24 mouse cellular contexts compared by ENCODE assay signal in genomic region chr10:108532283-108532682, GRCm38 (mm10).
DNase-seq lines count a peak whose midpoint lies in the region; ATAC-seq and TF ChIP-seq lines count a peak whose summit lies in the region.
"Had no signal": no experiment of that assay in that cellular context is flagged by ENCODE, and none has a peak within 500 bp of the region (broad histone marks: within the 10 kb centered on the region; RNA-seq: fewer than 3 reads in every experiment).

No protein-coding gene starts in this region.

- 64% methylated on average over 9 of the region's 9 CpGs for WGBS in kidney, embryonic 14.5 days
- WGBS in kidney, adult 2 months, result 63% methylated on average over 9 of the region's 9 CpGs
- 46% methylated on average over 9 of the region's 9 CpGs for WGBS in lung, embryonic 16.5 days

- H3K27ac ChIP-seq in kidney, embryonic 14.5 days (ENCODE audit: low read depth, low read length), result no peak overlapping the region
- no peak overlapping the region for H3K27ac ChIP-seq in kidney, adult 2 months (ENCODE audit: insufficient read depth, low read depth, low read length)
- H3K27ac ChIP-seq in lung, embryonic 16.5 days (ENCODE audit: low read length), result 0 out of 2 replicates have a peak overlapping the region, but pooled peaks have one; percentile 11
- peak overlapping the region; percentile 41; the same call in 1 of the 2 replicates for H3K27ac ChIP-seq in embryonic fibroblast, embryonic 13.5 days (ENCODE audit: insufficient read depth, low read length)
- H3K27ac ChIP-seq: hindbrain, embryonic 12.5 days; intestine, embryonic 15.5 days; midbrain, embryonic 15.5 days; neural tube, embryonic 12.5 days; stomach, embryonic 15.5 days had no signal

- DNase-seq in gastrocnemius, adult 18-20 months (ENCODE audit: low spot score), result peak; percentile 12
- DNase-seq in gastrocnemius, postnatal 14 days, result no peak
- DNase-seq in kidney, adult 2 months, result no peak
- DNase-seq in lung, postnatal 14 days, result no peak
- DNase-seq in thymus, postnatal 4 days, result no peak
- DNase-seq: adrenal gland, postnatal 14 days; cerebellum, adult 8-10 months; cerebellum, postnatal 36 days; gastrocnemius, postnatal 10 days; heart, adult 11 months; heart, postnatal 10 days; thymus, postnatal 25 days had no signal

- no peak overlapping the region for H3K9ac ChIP-seq in kidney, embryonic 14.5 days (ENCODE audit: low read depth, low read length)
- H3K9ac ChIP-seq in lung, embryonic 16.5 days (ENCODE audit: low read length), result no peak overlapping the region
- H3K9ac ChIP-seq: heart, embryonic 12.5 days; hindbrain, embryonic 12.5 days; intestine, embryonic 15.5 days; midbrain, embryonic 15.5 days; neural tube, embryonic 12.5 days; stomach, embryonic 15.5 days had no signal

- intact Hi-C loops in gastrocnemius, postnatal 14 days (cut with DNase I; ENCODE audit: low total_unique reads), result no loop called here

- H3K4me3 ChIP-seq in kidney, embryonic 14.5 days (ENCODE audit: low read length), result no peak overlapping the region
- H3K4me3 ChIP-seq in kidney, adult 2 months (ENCODE audit: insufficient read depth, low read depth, low read length), result no peak overlapping the region
- H3K4me3 ChIP-seq in lung, embryonic 16.5 days (ENCODE audit: low read length), result no peak overlapping the region
- H3K4me3 ChIP-seq in embryonic fibroblast, embryonic 13.5 days (ENCODE audit: insufficient read depth, low read length), result no peak overlapping the region
- H3K4me3 ChIP-seq: forebrain, embryonic 10.5 days; heart, embryonic 12.5 days; hindbrain, embryonic 12.5 days; intestine, embryonic 15.5 days; megakaryocyte, embryonic 14.5 days; midbrain, embryonic 15.5 days; neural tube, embryonic 12.5 days; stomach, embryonic 15.5 days had no signal

- no peaks in the 10 kb centered on the region for H3K27me3 ChIP-seq in kidney, embryonic 14.5 days (ENCODE audit: control insufficient read depth, insufficient read depth, low read length)
- H3K27me3 ChIP-seq in kidney, adult 2 months (replicated peaks; ENCODE audit: control insufficient read depth, insufficient read depth, low read length), result no peaks in the 10 kb centered on the region
- H3K27me3 ChIP-seq in lung, embryonic 16.5 days (ENCODE audit: control insufficient read depth, insufficient read depth, low read depth, low read length), result no peaks in the 10 kb centered on the region
- H3K27me3 ChIP-seq: heart, embryonic 12.5 days; hindbrain, embryonic 12.5 days; intestine, embryonic 15.5 days; megakaryocyte, embryonic 14.5 days; midbrain, embryonic 15.5 days; neural tube, embryonic 12.5 days; stomach, embryonic 15.5 days had no signal

- H3K4me2 ChIP-seq in kidney, embryonic 14.5 days (replicated peaks; ENCODE audit: low read depth, low read length), result no peak overlapping the region
- no peak overlapping the region for H3K4me2 ChIP-seq in lung, embryonic 16.5 days (ENCODE audit: low read depth, low read length)
- H3K4me2 ChIP-seq: heart, embryonic 12.5 days; hindbrain, embryonic 12.5 days; intestine, embryonic 15.5 days; midbrain, embryonic 15.5 days; neural tube, embryonic 12.5 days; stomach, embryonic 15.5 days had no signal

- H3K9me3 ChIP-seq in kidney, embryonic 14.5 days (ENCODE audit: control insufficient read depth, low read length), result no peaks in the 10 kb centered on the region
- no peaks in the 10 kb centered on the region for H3K9me3 ChIP-seq in lung, embryonic 16.5 days (ENCODE audit: control insufficient read depth, low read length)
- H3K9me3 ChIP-seq: forebrain, embryonic 10.5 days; heart, embryonic 12.5 days; hindbrain, embryonic 12.5 days; intestine, embryonic 15.5 days; midbrain, embryonic 15.5 days; neural tube, embryonic 12.5 days; stomach, embryonic 15.5 days had no signal

- TF ChIP-seq CTCF in kidney, adult 2 months (conservative IDR thresholded peaks at IDR 0.05; ENCODE audit: insufficient read depth, insufficient read length, low read depth, low read length), result no peak
- TF ChIP-seq CTCF in embryonic fibroblast, embryonic 13.5 days (IDR thresholded peaks at IDR 0.05; ENCODE audit: borderline replicate concordance, insufficient read depth, low read length), result no peak

- H3K36me3 ChIP-seq in kidney, embryonic 14.5 days (ENCODE audit: control insufficient read depth, insufficient read depth, low read length), result no peaks in the 10 kb centered on the region
- H3K36me3 ChIP-seq in kidney, adult 2 months (ENCODE audit: control insufficient read depth, insufficient read depth, low read length), result no peaks in the 10 kb centered on the region
- H3K36me3 ChIP-seq in lung, embryonic 16.5 days (ENCODE audit: control insufficient read depth, insufficient read depth, low read length), result no peaks in the 10 kb centered on the region
- H3K36me3 ChIP-seq: forebrain, embryonic 10.5 days; heart, embryonic 12.5 days; hindbrain, embryonic 12.5 days; intestine, embryonic 15.5 days; midbrain, embryonic 15.5 days; neural tube, embryonic 12.5 days; stomach, embryonic 15.5 days had no signal

- ATAC-seq in kidney, embryonic 14.5 days (ENCODE audit: low FRiP score, low TSS enrichment), result 0 out of 2 replicates have a peak, but pooled peaks have one; percentile 37
- 0 out of 2 replicates have a peak, but pooled peaks have one; percentile 24 for ATAC-seq in lung, embryonic 16.5 days (ENCODE audit: low read depth)
- ATAC-seq: CD4-positive, CD25-positive, alpha-beta regulatory T cell, adult 4 months; midbrain, embryonic 15.5 days had no signal

- H3K4me1 ChIP-seq in kidney, embryonic 14.5 days (ENCODE audit: control insufficient read depth, insufficient read depth, low read length), result no peaks in the 10 kb centered on the region
- peaks cover 4% of the 10 kb centered on the region for H3K4me1 ChIP-seq in kidney, adult 2 months (ENCODE audit: control insufficient read depth, insufficient read depth, low read length)
- no peaks in the 10 kb centered on the region for H3K4me1 ChIP-seq in lung, embryonic 16.5 days (replicated peaks; ENCODE audit: control insufficient read depth, insufficient read depth, low read length)
- peaks cover 9% of the 10 kb centered on the region for H3K4me1 ChIP-seq in embryonic fibroblast, embryonic 13.5 days (ENCODE audit: control insufficient read depth, insufficient read depth, low read length)
- H3K4me1 ChIP-seq: intestine, embryonic 15.5 days; megakaryocyte, embryonic 14.5 days; neural tube, embryonic 12.5 days; stomach, embryonic 15.5 days had no signal

- no peak for TF ChIP-seq POLR2A in kidney, adult 2 months (IDR thresholded peaks at IDR 0.05; ENCODE audit: low read depth, low read length)
- no peak for TF ChIP-seq POLR2A in embryonic fibroblast, embryonic 13.5 days (IDR thresholded peaks at IDR 0.05; ENCODE audit: low read depth, low read length)

Comparison
In these comparisons a context has a peak if more than half of its experiments do, and no peak if none do; other contexts are left out.
1. H3K27ac ChIP-seq: peak in lung, embryonic 16.5 days (single experiment) and embryonic fibroblast, embryonic 13.5 days (single experiment); none in kidney, embryonic 14.5 days (single experiment) and kidney, adult 2 months (single experiment).